Mouse (Mus musculus) kidney, embryonic 15.5 days (tissue): ENCODE data around the gene Paxbp1. TPM values are rescaled to one million over a fixed set of nuclear protein-coding genes. Genes with fewer than 3 reads are reported as not detected.

Source experiments
- ATAC-seq: fragments of 200-750 bp; cut with Nextera tagmentation; replicated peaks from 2 replicates; pipeline ENCODE4 v1.8.0; 2017; ENCODE audit warnings: moderate TSS enrichment; ENCODE audit not compliant: low FRiP score
- H3K27ac ChIP-seq: fragments of 300-500 bp; sonication (generic); 2 replicates; pipeline ENCODE4 v1.5.1; 2015; ENCODE audit warnings: mild to moderate bottlenecking, inconsistent platforms
- H3K27me3 ChIP-seq: fragments of 300-500 bp; sonication (generic); 2 replicates; pipeline ENCODE4 v1.6.1; 2015; ENCODE audit warnings: inconsistent platforms
- H3K36me3 ChIP-seq: fragments of 300-500 bp; sonication (generic); 2 replicates; pipeline ENCODE4 v1.6.1; 2015; ENCODE audit warnings: inconsistent platforms
- H3K4me1 ChIP-seq: fragments of 300-500 bp; sonication (generic); 2 replicates; pipeline ENCODE4 v1.6.1; 2015; ENCODE audit warnings: inconsistent platforms
- H3K4me2 ChIP-seq: fragments of 300-500 bp; sonication (generic); 2 replicates; pipeline ENCODE4 v1.6.1; 2015; ENCODE audit warnings: moderate library complexity, mild to moderate bottlenecking, inconsistent platforms
- H3K4me3 ChIP-seq: fragments of 300-500 bp; sonication (generic); replicated peaks from 2 replicates; pipeline ENCODE4 v1.5.1; 2015; ENCODE audit warnings: mild to moderate bottlenecking, inconsistent platforms
- H3K9ac ChIP-seq: fragments of 300-500 bp; sonication (generic); 2 replicates; pipeline ENCODE4 v1.6.1; 2015; ENCODE audit warnings: mild to moderate bottlenecking, inconsistent platforms
- H3K9me3 ChIP-seq: fragments of 300-500 bp; sonication (generic); replicated peaks from 2 replicates; pipeline ENCODE4 v1.6.1; 2016; ENCODE audit warnings: inconsistent platforms
- WGBS: fragments of 180-500 bp; shearing (Covaris S2); methylation state at CpG from one replicate; pipeline ENCODE4 v1.1.7; 2015; ENCODE audit warnings: mixed read lengths; 5-methylcytosine and 5-hydroxymethylcytosine counted together
- polyA plus RNA-seq: library from polyadenylated mRNA; unstranded; fragments of >200 nt; fragmentation: Nextera tagmentation; extraction: Ambion mirVana; gene quantifications from 2 replicates; pipeline ENCODE4 v1.2.1, GENCODE M21; 2015

The Paxbp1 gene
- polyA plus RNA-seq, 1 experiment from 2014 or later = 52.8 TPM

DNA sequence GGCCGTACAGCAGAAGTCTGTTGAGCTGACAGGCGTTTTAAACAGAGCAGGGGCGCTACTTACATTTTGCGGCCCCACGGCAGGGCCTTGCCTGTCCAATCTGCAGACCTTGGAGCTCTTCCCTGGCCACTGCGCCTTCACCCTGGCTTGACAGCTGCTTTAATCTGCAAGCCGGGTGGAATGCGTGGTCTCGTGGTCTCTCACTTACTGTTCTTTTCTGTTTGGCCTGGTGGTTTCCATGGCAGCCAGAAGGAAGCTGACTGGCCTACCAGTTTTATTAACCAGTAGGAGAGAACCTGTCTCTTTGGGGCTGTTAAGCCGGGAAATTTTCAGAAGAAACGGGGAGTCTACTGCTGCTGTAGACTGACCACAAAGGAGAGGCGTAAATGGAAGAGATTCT is 24.6 kb upstream of the Paxbp1 start:
- Histone ChIP-seq H3K9ac (no peak overlapping the region), H3K36me3 (no peaks in the 10 kb centered on the region), H3K9me3 (no peaks in the 10 kb centered on the region), H3K4me3 (no peak overlapping the region), H3K4me1 (no peaks in the 10 kb centered on the region), H3K27me3 (peaks cover 45% of the 10 kb centered on the region), H3K4me2 (peak overlapping the region; percentile 4; the same call in 1 of the 2 replicates), H3K27ac (no peak overlapping the region)
- ATAC-seq = no peak
- whole genome bisulfite sequencing = 31% methylated on average over 12 of the region's 12 CpGs

DNA sequence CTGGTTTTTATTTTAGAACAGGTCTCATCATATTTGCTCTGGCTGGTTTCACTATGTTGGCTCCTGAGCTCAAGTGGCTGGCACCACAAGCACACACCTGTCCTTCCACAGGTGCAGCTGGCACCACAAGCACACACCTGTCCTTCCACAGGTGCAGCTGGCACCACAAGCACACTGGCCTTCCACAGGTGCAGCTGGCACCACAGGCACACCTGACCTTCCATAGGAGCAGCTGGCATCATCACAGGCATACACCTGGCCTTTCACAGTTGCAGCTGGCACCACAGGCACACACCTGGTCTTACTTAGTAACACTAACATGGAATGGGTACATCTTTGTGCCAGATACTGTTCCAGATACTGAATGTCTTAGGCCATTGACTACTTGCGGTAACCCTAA is 22.8 kb upstream of the Paxbp1 start:
- Histone ChIP-seq H3K9ac (no peak overlapping the region), H3K9me3 (no peaks in the 10 kb centered on the region), H3K4me2 (no peak overlapping the region), H3K27ac (no peak overlapping the region), H3K27me3 (peaks cover 45% of the 10 kb centered on the region), H3K4me3 (no peak overlapping the region), H3K4me1 (no peaks in the 10 kb centered on the region), H3K36me3 (no peaks in the 10 kb centered on the region)
- no peak for ATAC-seq
- 94% methylated on average over 1 of the region's 1 CpGs for WGBS

DNA sequence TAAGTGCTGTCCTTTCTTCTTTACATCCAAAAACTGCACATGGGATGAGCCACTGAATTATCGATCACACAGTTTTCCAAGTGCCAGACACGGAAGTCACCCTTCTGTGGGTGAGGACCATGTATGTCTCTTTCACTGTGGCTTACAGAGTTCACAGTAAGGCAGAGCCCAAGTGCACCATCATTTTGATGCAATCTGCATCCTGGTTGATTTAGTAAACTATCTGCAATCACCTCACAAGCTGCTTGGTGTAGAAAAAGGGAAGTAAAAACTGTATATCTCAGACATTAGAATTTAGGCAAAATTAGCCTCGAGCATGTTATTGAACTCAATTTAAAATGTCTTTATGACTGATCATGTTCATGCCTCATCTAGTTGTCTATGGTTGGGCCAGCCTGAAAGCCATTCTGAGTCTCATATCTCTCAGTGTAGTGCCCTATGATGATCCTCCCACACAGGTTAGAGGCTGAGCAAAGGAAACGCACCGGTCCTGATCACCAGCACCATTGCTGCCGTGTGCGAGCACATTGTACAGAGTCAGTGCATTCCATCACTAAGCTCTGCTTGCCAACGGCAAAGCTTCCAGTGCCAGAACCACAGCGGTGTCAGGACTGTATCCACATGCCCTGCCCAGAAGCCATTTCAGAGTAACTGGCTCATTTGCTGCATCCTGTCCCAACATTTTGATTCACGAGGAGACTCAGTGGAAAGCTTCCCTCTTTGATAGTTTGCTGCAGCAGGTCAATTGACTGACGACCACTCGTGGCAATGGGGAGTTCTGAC is 20.4 kb upstream of the Paxbp1 start:
- no peak for ATAC-seq

DNA sequence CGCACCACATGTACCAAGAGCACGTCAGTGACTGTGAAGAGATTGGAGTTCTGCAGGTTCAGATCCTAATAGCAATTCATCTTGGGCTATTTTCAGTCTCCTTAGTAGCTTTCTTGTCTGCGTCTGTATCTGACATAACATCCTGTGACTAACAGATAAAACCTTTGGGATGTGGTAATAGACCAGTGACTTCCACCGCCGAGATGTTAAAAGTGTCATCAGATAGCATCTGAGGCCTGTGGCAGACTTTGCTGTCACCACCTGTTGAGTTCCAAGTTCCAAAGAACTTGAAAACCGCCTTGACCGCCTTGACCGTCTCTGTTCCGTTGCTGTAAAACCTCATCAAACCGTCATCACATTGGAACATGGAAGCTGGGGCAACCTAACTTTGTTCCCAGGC is 19.4 kb upstream of the Paxbp1 start:
- no peak overlapping the region for H3K4me3 ChIP-seq
- H3K9me3 ChIP-seq = no peaks in the 10 kb centered on the region
- no peak overlapping the region for H3K4me2 ChIP-seq
- no peak for ATAC-seq
- H3K27ac ChIP-seq = no peak overlapping the region
- 89% methylated on average over 10 of the region's 10 CpGs for WGBS
- no peak overlapping the region for H3K9ac ChIP-seq
- peaks cover 30% of the 10 kb centered on the region for H3K27me3 ChIP-seq
- H3K4me1 ChIP-seq = no peaks in the 10 kb centered on the region
- no peaks in the 10 kb centered on the region for H3K36me3 ChIP-seq

More for the DNA sequence above, 20.4 kb upstream of the Paxbp1 start:
- H3K36me3 ChIP-seq = no peaks in the 10 kb centered on the region
- H3K4me2 ChIP-seq = no peak overlapping the region
- no peaks in the 10 kb centered on the region for H3K9me3 ChIP-seq
- peaks cover 38% of the 10 kb centered on the region for H3K27me3 ChIP-seq
- no peak overlapping the region for H3K9ac ChIP-seq
- no peaks in the 10 kb centered on the region for H3K4me1 ChIP-seq
- H3K4me3 ChIP-seq = no peak overlapping the region
- WGBS = 82% methylated on average over 12 of the region's 12 CpGs
- H3K27ac ChIP-seq = no peak overlapping the region

DNA sequence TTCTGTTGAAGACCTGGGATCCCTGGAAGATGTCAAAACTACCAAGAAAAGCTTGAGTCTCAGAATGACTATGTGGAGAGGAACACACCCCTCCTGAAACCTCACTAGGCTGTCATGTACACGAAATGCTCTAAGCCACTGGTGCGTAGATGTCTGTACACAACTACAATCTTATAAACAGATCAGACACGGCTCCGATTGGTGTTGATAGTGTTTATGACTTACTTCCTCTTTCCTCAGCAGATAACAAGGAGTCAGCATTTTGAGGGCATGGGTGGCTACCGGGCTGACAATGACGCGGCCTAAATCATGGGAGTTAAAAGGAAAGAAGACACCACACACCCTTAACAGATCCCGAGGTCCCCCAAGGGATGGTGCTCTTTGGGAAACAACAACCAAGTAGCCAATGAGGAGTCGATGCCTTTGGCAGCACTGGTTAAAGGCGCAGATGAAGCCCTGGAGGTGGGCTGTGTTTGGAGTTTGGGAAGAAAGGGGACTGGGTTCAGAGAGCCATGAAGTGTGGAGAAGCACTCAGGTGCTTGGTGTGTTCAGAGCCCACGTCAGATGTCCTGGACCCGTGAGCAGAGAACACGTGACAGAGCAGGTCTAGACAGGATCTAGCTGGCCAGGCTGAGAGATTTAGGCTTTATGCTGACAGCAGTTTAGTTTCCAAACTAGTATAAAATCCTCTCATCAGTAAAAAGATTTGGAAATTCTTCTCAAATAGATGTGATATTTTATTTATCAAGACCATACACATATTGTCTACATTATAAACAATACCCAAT is 17.4 kb upstream of the Paxbp1 start:
- Histone ChIP-seq H3K27ac (no peak overlapping the region), H3K4me3 (no peak overlapping the region), H3K4me1 (peaks cover 3% of the 10 kb centered on the region), H3K36me3 (no peaks in the 10 kb centered on the region), H3K9me3 (no peaks in the 10 kb centered on the region), H3K27me3 (peaks cover 28% of the 10 kb centered on the region), H3K9ac (no peak overlapping the region), H3K4me2 (no peak overlapping the region)
- ATAC-seq = no peak
- WGBS = 54% methylated on average over 13 of the region's 13 CpGs

DNA sequence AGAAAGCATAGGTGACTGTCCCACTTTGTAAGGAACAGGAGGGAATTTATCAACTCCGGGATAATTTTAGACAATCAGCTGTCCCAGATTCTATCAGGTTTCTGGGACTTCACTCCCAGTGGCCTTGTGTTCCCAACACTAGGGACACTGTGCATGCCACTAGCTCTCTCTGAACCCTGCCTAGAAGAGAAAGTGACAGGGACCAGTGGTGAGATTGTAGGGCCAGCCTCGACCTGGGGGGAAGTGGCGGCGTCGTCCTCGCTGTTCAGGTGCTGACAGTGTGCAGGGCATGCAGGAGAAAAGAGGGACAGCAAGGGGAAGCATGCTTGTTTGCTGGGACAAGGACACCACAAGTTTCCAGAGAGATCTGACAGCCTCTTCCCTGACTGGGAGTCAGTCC is 13.4 kb upstream of the Paxbp1 start:
- no peaks in the 10 kb centered on the region for H3K9me3 ChIP-seq
- no peak overlapping the region for H3K9ac ChIP-seq
- H3K27me3 ChIP-seq = peaks cover 16% of the 10 kb centered on the region; the same call in 1 of the 2 replicates
- ATAC-seq = no peak
- WGBS = 80% methylated on average over 6 of the region's 6 CpGs
- H3K4me1 ChIP-seq = peaks cover 20% of the 10 kb centered on the region
- no peaks in the 10 kb centered on the region for H3K36me3 ChIP-seq
- H3K4me2 ChIP-seq = no peak overlapping the region
- no peak overlapping the region for H3K4me3 ChIP-seq
- no peak overlapping the region for H3K27ac ChIP-seq

DNA sequence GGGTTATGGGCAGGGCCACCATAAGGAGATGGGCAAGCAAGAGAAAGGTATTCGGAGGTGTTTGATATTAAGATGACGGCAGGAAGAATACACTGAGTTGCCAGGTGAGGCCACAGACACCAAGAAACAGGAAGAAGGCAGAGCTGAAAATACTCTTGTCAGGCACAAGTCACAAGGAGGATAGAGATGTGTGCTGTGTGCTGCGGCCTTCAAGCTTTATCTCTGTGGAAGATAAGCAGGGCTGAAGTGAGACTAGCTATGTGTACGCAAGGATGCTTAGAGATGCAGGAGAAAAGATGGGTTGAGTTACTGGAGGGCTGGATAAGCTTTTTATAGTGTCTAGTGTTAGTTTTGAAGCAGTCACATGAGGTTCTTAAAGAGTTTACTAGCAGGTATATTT is 12.9 kb upstream of the Paxbp1 start:
- no peak overlapping the region for H3K4me2 ChIP-seq
- H3K27ac ChIP-seq = no peak overlapping the region
- no peaks in the 10 kb centered on the region for H3K36me3 ChIP-seq
- H3K9me3 ChIP-seq = no peaks in the 10 kb centered on the region
- H3K9ac ChIP-seq = no peak overlapping the region
- peaks cover 14% of the 10 kb centered on the region; the same call in 1 of the 2 replicates for H3K27me3 ChIP-seq
- WGBS = 85% methylated on average over 4 of the region's 4 CpGs
- no peak for ATAC-seq
- no peak overlapping the region for H3K4me3 ChIP-seq
- peaks cover 20% of the 10 kb centered on the region for H3K4me1 ChIP-seq

DNA sequence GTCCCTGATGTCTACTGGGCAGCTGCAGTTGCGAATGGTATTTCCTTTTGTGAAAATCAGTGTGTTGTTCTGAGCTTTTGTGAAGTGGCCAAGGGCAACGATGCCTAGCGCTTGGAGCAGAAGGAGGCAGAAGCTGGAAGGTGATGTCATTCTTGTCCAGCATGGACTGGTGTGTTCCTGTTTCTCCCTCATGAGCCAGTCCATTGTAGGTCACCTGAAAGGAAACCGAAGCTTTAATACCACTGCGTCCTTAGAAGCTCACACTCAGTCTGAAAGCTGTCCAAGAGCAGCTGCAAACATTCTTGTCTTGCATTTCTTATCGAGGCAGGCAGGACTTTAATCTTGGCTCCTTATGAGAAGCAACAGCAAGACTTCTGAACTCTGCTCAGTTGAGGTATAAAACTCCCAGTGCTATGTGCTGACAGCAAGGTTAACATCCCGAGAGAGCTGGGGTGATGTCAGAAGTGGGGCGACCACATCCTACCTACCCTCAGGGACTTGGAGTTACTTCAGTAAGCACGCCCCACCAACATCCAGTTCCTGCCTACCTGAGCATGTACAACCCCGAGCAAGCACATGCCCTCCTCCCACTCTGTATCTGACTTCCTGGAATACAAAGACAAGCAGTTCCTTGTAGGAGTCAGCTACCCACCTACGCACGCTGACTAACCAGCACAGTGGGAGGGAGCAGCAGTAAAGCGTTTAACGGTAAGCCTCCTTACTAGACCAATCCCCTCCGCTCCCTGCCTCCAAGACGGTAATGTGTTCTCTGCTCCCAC is 11.9 kb upstream of the Paxbp1 start:
- no peaks in the 10 kb centered on the region for H3K9me3 ChIP-seq
- ATAC-seq = peak; percentile 89
- H3K9ac ChIP-seq = peak overlapping the region; percentile 17; the same call in 1 of the 2 replicates
- 24% methylated on average over 16 of the region's 16 CpGs for WGBS
- peak overlapping the region; percentile 71 for H3K27ac ChIP-seq
- peaks cover 20% of the 10 kb centered on the region for H3K4me1 ChIP-seq
- no peaks in the 10 kb centered on the region for H3K36me3 ChIP-seq
- H3K4me3 ChIP-seq = peak overlapping the region; percentile 9; the same call in 1 of the 2 replicates
- peaks cover 14% of the 10 kb centered on the region; the same call in 1 of the 2 replicates for H3K27me3 ChIP-seq
- peak overlapping the region; percentile 46 for H3K4me2 ChIP-seq

DNA sequence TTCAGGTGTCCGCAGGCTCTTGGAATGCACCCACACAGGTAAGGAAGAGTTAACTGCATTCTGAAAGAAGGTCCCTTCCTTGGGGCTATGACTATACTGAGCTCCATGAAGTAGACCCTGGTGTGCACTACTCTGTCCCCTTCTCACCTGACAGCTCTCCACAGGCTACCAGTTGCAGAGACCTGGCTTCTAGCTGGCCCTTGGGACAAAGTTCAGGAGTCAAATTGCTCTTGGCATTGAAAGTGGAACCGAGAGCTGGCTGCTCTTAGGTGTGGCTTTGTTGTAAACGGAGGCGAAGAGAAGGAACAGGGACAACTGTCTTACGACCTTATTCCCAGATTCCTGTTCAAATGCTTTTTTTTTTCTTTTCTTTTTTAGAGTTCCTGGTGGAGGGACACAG is 10.8 kb upstream of the Paxbp1 start:
- no peak for ATAC-seq
- Histone ChIP-seq H3K27ac (no peak overlapping the region), H3K4me1 (peaks cover 20% of the 10 kb centered on the region), H3K9me3 (no peaks in the 10 kb centered on the region), H3K36me3 (no peaks in the 10 kb centered on the region), H3K9ac (no peak overlapping the region), H3K4me3 (no peak overlapping the region), H3K4me2 (no peak overlapping the region), H3K27me3 (peaks cover 14% of the 10 kb centered on the region; the same call in 1 of the 2 replicates)
- WGBS = 63% methylated on average over 5 of the region's 5 CpGs

DNA sequence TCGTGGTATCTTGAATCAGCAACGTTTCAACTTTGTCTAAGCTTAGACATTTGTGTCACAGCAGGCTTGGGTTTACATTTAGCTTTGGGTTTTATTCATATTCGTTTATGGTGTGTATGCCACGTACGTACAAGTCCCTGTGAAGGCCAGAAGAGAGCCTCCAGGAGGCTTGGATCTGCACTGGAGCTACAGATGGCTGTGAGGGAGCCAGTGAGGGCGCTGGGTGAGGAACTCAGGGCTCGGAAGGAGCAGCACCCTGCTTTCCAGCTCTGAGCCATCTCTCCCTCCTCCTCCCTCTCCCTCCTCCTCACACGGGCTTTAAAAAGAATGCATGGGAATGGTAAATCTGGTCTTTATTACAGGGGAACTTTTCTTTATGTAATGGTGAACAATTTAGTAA is 9.3 kb upstream of the Paxbp1 start:
- H3K9ac ChIP-seq = no peak overlapping the region
- no peak overlapping the region for H3K27ac ChIP-seq
- peaks cover 14% of the 10 kb centered on the region; the same call in 1 of the 2 replicates for H3K27me3 ChIP-seq
- H3K9me3 ChIP-seq = no peaks in the 10 kb centered on the region
- H3K4me1 ChIP-seq = peaks cover 20% of the 10 kb centered on the region
- WGBS = 62% methylated on average over 8 of the region's 8 CpGs
- no peak overlapping the region for H3K4me2 ChIP-seq
- H3K4me3 ChIP-seq = no peak overlapping the region
- no peaks in the 10 kb centered on the region for H3K36me3 ChIP-seq
- no peak for ATAC-seq

DNA sequence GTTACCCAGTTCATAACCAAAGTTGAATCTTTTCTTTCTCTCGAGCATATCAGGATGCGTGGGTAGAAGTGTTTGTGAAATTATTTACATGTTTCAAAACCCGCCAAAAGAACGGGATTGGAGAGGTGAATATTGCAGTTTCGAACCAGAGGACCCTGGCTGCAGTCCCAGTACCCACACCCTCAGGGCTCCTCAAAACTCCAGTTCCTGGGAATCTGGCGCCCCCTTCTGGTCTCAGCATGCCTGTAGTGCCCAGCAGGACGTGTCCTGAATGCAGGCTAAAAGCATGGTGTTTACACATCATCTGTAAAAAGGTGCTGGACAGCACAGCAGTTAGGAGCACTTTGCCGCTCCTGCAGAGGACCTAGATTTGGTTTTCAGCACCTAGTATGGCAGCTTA is 1.2 kb upstream of the Paxbp1 start:
- peaks cover 12% of the 10 kb centered on the region for H3K36me3 ChIP-seq
- WGBS = 59% methylated on average over 8 of the region's 8 CpGs
- H3K27ac ChIP-seq = no peak overlapping the region
- no peak for ATAC-seq
- H3K9me3 ChIP-seq = no peaks in the 10 kb centered on the region
- H3K9ac ChIP-seq = no peak overlapping the region
- no peak overlapping the region for H3K4me2 ChIP-seq
- H3K4me1 ChIP-seq = peaks cover 18% of the 10 kb centered on the region
- no peak overlapping the region for H3K4me3 ChIP-seq
- no peaks in the 10 kb centered on the region for H3K27me3 ChIP-seq
